Mouse (Mus musculus): ENCODE measurements around the gene Tbc1d1.

Gene Tbc1d1

DNA sequence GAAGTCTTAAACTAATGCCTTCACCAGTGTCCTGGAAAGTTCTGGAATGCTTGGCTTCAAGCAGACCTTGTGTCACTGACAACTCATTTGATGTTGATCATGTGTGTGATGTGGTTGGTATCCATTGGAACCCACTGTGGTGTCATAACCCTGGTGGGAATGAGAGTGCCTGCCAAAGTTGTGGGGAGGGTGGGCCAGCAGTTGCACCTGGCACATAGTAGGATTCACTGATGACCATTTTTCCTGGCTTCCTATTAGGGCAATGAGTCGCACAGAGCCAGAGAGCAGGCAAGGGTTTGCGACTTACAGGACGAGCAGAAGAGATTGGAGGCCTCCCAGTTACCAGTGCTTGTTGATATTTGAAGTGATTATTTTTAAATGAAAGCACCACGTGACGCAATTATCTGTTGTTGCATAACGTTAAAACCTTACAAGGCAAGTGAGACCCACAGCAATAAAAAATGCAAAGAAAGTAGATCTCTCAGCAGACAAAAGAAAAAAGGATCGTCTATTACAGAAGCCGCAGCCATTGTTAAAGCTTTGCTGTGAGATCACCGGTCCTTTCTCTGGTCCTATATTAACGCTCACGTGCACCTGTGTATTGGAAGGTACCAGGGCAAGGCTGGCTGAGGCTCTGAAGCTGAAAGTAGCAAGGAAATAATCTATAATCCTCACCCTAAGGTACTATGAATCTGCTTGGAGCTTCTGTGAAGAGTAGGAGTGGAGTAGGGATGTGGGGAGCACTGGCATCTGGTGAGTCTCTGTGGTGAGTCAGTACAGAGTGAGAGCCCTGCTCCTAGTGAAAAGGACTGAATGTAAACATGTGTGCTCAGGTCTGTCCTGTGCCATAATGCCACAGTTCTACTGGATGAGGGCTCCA lies 209.3 kb downstream of the Tbc1d1 start:
- DNase-seq = no peak

DNA sequence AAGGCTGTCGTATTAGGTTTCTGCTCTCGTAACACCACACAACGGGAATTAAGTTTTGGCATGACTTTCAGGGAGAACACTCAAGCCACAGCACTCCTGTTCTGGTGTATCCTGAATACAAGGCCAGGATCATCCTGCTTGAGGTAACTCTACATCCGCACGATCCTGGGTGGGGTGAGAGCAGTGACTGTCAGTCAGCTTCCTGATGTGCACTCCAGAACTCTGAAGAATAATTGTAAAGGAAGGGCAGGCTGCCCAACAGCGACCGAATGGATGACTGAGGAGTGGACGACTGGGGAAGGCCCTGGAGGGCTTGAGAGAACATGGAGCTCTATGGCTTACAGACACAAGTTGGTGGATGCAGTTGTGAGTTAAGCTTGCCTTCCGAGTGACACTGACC lies 210.0 kb downstream of the Tbc1d1 start:
- DNase-seq = no peak

DNA sequence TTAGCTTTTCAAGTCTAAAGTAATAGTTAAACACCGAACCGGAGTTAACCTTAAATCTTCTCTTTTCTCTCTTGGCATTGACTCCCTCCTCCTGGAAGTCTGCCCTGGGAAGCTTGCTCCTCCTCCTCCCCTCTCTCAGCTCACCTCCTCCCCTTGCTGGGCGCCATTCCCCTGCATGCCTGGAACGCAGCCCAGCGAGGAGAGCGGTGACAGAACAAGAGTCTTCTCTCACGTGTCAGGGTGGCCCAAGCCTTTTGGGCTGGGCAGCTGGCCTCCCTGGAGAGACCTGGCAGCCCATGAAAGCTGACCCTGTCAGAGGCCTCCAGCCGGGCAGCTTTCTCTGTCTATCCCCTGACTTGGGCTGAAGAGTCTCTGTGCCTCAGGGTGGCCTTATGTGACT lies 211.3 kb downstream of the Tbc1d1 start:
- DNase-seq = peak; percentile 88

DNA sequence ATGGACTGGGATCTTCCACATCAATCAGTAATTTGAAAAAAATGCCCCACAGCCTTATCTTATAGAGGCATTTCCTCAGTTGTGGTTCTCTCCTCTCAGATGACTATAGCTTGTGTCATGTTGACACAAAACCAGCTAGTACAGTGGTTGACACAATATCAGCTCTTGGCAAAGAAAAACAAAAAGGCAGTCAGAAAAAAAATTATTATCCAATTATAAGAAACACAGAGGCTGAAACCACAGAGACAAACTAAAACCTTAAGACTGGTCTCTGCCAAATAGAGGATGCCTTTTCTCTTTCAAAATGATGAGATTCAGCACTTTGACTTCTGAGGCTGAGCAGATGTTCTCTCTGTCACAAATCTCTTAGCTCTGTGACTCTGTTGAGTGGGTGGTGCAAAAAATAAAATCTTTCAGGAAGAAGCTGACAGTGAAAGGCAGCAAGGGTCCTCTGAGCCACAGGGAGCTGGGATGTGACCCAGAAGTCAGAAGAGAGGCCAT lies 215.3 kb downstream of the Tbc1d1 start:
- DNase-seq = no peak

DNA sequence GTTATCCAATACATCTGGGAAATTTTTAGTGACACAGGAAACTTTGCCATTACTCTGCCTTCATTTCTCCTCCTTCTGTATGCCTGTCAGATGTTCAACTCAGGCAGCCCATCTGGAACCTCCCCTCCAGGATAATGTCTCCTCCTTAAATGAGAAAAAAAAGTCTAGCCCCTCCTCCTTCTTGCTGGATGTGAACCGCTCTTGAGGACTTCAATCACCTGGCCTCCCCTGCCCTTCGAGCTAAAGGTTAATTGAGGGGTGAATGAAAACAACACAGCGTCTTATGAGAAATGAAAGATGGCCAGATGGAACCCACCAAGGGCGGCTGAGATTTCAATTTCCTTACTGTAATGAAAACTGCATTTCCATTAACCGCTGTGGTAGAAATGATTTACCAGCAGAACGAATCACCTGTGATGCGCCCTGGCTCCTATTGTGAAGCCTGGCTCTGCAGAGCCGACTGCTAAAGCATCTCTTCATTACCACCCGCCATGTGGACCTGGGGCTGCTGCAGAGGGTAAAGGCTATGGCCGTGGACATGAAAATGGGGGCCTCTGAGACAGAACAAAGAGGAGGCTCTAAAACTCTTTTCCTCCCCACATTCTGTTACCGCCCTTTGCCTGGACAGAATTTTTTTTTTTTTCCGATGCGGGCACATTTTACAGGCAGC lies 216.3 kb downstream of the Tbc1d1 start:
- DNase-seq = no peak

DNA sequence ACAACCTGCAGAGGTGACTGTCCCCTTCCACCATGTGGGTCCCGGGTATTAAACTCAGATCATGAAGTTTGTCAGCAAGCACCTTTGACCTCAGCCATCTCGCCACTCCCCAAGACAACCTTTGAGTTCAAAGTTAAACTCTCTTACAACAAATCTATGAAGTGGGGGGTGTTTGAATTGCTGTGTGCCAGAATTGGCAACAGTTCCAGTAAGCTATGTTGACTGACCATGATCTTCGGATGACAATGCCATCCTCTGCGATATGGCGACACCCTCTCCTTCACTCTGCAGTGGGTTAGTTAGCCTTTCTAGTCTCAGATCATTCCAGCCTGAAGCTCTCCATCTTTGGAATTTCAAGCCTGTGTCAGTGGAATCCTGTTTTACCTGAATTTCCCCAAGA lies 217.6 kb downstream of the Tbc1d1 start:
- no peak for DNase-seq

DNA sequence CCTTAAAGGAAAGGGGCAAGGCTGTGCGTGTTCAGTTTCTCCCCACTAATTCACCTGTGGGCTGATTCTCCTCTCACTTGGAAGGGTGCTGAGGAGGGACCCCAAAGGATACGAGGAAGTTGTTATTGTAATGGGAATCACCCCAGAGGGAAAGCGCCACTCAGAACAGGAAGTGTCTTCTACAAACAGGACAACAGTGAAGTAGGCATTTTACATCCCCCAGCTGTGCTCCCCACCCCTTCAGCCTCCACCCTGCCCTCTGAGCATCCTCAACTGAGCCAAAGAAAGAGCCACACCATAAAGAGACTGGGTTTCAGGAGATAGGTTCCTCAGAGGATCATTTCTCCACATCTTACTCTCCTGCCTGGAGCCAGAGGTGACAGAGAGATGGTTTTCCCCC lies 219.7 kb downstream of the Tbc1d1 start:
- DNase-seq = no peak

DNA sequence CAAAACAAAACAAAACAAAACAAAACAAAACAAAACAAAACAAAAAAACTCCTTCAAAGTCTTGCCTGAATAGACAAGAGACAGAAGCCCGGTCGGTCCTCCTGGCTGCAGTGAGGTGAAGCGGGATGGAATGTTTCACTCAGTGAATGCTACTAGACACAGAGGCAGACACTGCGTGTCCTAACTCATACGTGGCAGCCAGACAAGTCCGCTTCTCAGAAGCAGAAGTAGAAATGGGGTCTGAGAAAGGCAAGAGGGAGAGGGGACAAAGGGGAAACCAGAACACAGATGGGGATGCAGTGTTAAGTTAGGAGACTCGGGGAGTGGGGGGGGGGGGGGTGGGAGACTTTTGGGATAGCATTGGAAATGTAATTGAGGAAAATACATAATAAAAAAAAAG lies 220.4 kb downstream of the Tbc1d1 start:
- no peak for DNase-seq

DNA sequence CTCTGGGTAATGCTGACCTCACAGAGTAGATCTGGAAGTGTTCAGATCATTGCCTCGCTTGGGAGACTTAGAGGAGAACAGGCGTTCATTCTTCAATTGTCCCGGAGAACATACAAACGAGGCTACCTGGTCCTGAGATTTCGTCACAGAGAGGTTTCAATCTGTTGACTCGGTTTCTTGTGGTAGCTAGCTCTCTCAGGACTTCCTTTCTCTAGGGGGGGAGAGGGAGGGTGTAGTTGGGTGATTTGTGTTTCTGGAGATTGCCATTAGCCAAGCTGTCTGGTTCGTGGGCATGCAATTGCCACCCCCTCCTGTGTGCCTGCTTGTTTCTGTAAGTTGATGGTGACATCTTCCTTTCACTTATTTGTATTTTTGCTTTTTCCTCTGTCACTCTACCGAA lies 221.6 kb downstream of the Tbc1d1 start:
- no peak for DNase-seq

DNA sequence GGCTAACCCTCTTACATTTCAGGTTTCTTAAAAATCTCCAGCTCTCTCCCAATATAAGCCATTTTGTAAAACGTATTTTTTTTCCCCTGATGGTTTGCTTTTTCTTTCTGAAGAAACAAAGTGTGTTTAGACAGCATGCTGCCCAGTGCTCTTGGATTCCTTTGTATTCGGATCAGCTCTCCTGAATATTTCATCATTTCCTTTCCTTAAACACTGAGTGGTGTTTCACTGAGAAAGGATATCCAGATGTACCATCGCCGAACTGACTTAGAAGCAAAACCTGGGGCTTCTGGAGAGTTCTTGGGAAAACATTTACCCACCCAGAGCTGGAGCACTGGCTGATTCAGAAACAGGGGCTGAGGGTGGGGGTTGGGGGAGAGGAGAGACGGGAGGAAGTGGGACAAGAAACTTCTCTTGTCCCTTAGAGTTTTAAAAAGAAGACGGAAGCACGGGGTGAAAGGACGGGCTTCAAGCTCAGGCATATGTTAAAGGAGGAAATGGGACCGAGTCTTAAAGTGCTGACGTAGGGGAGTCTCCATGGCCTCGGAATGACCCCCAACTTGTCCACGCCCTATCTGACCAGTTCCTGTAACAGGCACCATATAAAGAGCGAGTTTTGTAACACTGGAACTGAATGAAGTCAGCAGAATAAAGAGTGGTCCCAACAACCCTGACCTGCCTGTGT lies 222.6 kb downstream of the Tbc1d1 start:
- DNase-seq = no peak

DNA sequence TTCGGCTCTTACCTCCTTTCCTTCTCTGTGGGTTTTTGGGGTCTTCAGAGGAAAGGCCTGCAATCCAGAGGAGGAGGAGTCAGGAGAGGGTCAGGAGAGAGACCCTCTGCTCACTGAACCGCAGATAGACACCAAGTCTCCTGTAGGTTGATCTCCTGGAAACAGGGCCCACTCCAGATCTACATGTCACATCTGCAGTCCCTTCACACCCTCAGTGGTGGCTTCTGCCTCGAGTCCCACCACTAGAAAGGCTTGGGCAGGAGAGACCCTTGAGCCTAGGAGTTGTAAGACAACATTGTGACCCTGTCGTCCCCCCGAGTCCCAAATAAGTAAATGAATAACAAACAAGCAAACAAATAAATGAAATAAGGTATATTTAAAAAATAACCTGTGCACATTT lies 223.7 kb downstream of the Tbc1d1 start:
- DNase-seq = no peak

DNA sequence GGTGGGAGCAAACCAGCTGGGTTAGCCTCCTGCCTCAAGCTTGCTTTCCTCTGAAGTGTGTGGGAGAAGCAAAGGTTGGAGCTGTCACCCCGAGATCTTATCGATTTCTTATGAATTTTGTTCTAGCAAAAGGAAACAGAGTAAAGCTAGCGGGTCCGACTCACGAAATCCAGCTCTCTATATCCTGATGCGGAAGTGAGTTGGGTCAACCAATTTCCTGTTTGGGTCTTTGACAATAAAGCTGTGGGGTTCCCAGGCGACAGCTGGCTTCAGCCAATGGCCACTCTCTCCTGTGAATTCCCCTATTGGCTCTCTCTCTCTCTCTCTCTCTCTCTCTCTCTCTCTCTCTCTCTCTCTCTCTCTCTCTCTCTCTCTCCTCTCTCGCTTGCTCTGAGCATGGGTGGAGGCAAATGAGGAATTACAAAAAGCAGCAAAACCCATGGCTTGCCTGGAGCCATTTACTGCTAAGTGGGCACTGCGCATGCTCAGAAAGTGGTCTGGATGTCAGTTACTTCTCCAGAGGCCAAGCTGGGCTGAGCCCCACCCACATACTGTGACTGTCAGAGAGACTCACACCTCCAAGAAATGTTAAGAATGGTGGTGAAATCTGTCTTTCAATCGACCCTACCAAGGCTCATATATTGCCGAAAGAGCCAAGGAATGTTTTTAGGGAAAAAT lies 224.7 kb downstream of the Tbc1d1 start:
- no peak for DNase-seq

DNA sequence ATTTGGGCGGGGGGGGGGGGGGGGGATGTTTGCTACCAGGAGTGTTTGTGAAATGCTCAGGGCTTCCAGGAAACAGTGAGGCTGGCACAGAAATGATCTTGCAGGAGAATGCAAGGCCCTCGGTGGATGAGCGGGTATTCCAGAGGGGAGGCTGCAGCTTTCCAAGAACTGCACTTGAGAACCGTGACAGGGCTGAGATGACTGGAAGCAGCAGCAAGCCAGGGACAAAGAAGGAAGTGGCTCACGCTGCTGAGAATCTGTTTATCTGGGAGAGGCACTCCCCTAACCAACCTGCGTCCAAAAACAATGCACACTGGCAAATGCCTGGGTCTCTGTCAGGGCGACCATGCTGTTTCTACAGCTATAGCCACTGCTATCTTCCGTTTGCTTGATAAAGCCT lies 225.4 kb downstream of the Tbc1d1 start:
- DNase-seq = no peak

DNA sequence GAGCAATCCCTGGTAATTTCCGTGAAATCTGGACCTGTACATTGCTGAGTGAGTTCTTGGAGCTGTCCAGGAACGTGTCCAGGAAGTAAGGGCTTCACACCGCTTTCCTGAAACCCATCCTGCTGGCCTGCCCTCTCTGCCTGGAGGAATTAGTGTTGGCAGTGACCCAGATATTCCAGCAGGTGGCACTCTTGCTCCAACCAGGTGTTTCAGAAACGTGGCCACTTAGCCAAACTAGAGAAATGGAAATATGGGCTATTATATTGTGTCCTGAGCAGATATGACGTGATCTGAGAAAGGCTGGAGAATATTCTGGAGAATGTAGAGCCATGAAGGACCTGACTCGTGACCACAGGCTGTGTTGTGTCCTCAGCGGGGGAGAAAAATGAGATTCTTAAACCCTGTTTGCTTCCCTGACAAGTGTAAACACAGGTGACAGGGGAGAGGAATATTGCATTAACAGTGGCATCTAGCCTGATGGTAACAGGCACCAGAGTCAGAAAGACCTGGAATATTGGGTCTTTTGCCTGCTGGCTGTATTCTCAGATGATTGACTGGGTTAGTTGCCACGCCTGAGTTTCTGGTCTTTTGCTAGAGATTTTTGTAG lies 226.4 kb downstream of the Tbc1d1 start:
- peak; percentile 87 for DNase-seq

DNA sequence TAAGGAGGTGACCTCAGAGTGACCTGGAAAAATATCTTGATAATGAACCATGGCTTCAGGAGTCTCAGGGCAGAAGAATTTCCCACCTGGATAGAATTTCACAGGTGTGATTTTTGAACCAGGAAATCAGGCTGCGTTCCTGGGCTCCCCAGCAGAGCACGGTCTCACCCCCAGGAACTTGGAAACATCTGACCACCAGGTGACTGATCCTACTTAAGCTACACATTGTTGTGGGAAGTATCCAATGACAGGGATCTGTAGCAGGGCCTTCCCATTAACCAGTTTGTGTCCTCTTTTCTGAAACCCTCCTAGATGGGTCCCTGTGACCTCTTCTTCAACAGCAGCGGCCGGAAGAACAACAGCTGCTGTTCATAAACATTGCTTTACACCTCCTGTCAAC lies 227.1 kb downstream of the Tbc1d1 start:
- DNase-seq = no peak

DNA sequence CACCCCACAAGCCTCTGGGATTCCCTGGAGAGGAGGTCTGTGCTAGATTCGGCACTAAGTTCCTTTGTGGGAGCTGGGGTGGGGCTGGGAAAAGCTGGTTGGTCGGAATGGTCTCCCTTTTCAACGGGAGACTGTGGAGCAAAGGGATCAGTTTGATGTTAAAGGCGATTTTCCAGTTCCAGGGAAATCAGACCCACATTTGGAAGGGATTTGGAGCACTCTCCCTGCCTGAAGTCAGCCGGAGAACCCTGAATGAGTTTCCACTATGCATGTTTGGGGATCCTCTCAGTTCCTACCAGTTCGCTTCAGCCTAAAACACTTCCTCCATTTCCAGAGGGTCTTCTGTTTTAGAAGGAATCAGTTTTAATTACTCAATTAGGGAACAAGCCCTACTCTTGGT lies 228.4 kb downstream of the Tbc1d1 start:
- DNase-seq = no peak

DNA sequence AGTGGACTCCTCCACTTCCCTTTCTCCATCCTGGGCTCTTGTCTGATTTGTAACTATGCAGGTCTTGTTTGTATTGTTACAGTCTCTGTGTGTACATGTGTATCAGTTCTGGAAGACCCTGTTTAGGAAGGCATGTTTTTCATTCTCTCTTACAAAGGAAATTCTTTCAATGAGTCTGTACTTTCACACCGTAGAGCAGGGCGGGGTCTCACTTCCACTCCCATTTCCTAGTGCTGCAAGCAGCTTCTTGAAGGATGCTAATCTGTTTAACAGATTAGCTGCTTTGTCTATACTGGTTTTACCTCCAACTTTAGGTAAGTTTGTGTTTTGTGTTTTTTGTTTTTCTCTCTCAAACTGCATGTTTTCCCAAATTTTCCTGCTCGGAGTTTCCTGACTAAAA lies 230.9 kb downstream of the Tbc1d1 start:
- no peak for DNase-seq

DNA sequence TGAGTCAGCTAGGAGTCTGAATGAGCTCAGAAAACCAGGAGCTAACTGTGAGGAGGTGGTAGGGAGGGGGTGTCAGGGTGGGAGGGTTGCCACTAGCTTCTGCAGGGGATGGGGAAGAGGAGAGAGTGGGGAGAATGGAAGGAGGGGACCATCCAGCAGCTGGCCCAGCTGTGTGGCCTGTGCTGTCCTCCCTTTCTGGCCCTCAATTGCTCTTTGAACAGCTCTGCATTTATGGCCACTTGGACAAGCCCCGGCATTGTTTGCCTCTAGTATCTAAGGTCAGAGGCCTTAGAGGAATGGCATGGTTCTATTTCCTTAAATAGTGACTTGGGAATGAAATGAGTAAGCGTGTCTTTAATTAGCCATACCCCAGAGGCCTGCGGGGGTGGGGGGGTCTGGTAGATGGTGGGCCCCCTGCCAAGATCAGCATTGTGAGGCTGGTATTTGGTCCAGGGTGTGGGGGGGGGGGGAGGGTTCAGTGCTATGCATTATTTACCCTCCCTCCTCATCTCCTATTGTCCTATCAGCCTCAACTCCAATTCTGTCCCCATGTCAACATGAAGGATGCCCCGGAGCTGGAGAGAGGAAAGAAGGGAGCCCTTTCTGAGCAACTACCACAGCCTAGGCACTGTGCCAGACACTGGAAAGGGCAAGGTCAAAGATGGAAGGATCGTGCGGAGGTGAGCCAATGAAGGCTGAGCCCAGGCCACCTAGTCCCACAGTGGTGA lies 233.3 kb downstream of the Tbc1d1 start:
- no peak for DNase-seq

DNA sequence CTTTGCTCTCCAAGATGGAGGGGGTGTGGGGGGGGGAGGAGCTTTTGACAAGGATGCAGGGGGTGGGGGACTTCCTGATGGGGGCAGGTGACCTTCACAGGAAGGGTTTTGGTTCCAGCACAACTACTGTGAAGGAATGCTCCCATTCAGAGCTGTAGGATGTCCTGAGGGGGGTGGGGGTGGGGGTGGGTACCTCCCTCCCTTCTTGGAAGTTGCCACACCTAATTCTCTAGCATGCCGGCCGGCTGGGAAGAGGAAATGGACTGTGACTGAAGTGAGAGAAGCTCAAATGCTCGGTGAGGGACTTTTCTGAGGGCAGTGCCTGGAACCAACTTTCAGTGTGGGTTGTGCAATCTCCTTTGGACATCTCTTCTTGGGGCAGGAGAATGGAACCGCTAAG lies 235.2 kb downstream of the Tbc1d1 start:
- DNase-seq = no peak

DNA sequence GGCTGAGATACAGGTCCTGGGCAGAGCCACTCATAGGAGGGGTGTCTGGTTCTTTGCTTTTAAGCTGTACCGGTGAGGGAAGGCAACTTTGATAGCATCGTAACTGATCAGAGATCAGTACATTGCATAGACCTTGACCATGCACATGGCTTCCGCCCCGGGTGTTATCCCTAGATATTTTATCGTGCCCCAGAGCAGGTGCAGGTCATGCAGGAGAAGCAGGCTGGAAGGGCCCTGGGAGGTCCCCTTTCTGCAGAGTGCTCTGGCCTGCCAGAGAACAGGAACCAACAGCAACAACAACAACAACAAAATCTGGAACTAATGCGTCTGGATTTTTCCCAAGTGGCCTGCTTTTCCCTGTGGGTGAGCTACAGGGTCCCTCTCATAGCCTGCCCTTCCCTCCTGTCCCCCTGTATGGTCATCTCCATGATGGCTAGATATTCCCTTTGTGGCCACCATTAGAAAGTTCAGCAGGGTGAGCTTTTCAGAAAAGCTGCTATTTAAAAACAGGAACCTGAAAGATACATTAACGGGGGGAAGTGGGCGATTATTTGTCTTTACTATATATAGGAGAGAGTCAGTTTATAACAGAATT lies 236.4 kb downstream of the Tbc1d1 start:
- no peak for DNase-seq

DNA sequence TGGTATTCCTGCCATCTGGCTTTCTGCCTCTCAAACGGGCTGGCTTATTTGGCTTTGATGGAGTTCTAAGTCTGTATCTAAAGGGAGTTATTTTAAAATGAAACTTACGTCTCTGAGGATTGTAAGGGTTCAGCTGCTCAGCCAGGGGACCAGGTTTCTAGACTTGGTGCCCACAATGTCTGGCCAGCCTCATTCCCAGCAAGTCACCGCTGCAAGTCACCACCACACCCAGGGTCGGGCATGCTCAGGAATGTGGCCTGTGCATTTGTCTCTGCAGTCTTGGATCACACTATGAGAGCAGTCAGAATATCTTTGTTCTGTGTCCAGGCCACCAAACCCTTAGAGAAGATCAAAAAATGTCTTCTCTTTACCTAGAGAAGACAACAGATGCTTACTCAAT lies 237.4 kb downstream of the Tbc1d1 start:
- DNase-seq = no peak

DNA sequence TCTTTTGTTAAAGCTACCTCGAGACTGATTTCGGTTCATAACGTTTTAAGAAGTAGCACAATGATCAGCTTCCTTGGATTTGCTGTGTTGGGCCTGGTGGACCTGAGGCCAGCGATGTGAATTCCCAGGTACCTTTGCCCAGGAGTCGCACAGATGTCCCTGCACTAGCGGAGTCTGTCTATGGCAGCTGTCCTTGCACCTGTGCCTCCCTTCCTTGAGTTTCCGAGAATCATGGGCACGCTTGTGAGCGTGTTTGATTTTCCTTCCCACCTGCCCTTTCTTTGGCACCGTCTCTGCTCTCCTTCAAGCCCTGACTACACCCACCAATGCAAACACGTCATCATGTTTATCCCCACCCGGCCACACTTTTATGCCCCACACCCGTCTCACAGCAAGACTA lies 242.1 kb downstream of the Tbc1d1 start:
- no peak for DNase-seq

All from kidney, adult 18-20 months (tissue).